Mouse (Mus musculus): ENCODE measurements around the gene F11.

The F11 gene

GRCm38 (mm10) chr8:45238282-45238681 is 23.5 kb downstream of the F11 start:
- no peak for DNase-seq

GRCm38 (mm10) chr8:45236164-45236912 is 25.5 kb downstream of the F11 start:
- DNase-seq: peak; percentile 40

- no peak for DNase-seq
Measured at GRCm38 (mm10) chr8:45235228-45235627, 26.6 kb downstream of the F11 start.

- no peak for DNase-seq
Measured at GRCm38 (mm10) chr8:45233256-45233655, 28.6 kb downstream of the F11 start.

- DNase-seq: no peak
Measured at GRCm38 (mm10) chr8:45202476-45202875, 59.4 kb downstream of the F11 start.

GRCm38 (mm10) chr8:45201605-45202004 is 60.2 kb downstream of the F11 start:
- peak; percentile 54 for DNase-seq

- DNase-seq: no peak
Measured at GRCm38 (mm10) chr8:45197294-45197693, 64.5 kb downstream of the F11 start.

- no peak for DNase-seq
Measured at GRCm38 (mm10) chr8:45195954-45196526, 65.8 kb downstream of the F11 start.
